Mouse (Mus musculus) urinary bladder, postnatal 14 days (tissue): Measurements from ENCODE around the gene Nfib.
"Not testable (repeated sequence)": the region's sequence is repeated elsewhere in the genome, so short reads cannot be mapped to it uniquely, and the experiment has no call there.

Experiments
- DNase-seq: peaks from one replicate; pipeline ENCODE4 v3.0.0; 2021; ENCODE audit warnings: low spot score

The Nfib gene

DNA sequence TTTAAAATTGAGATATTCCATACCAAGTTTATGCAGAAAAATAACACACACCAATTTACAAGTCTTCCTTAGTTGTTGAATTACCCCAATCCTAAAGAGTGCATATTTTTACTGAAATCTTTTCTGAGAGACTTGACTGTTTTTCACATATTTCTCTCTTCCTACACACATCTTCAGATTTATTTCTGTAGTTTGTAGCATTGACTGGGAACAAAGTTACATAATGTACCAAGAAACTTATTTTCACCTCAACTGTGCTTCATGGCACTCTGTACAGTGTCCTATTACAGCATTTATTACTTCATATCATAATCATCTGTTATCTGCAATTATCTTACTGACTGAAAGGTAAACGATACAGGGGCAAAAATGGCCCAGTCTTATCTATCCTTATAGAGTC lies 406.9 kb downstream of the Nfib start:
- no peak for DNase-seq

DNA sequence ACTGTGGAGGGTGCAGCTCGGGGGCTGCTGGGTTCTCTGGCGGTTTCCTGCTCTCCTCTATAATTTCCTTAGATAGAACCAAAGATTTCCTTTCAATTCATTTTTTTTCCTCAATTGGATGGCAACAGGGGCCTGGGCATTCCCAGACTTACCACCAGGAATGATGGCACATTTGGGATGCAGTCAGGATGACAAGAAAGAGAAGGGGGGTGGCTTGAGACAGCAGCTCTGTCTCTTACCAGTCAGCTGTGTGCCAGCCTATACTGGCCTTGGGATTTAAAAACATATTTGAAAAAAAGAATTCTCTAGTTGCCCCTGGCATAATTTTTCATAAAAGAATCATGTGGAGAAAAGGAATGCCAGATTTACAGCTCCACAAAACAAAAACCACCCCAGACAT lies 408.0 kb downstream of the Nfib start:
- no peak for DNase-seq

DNA sequence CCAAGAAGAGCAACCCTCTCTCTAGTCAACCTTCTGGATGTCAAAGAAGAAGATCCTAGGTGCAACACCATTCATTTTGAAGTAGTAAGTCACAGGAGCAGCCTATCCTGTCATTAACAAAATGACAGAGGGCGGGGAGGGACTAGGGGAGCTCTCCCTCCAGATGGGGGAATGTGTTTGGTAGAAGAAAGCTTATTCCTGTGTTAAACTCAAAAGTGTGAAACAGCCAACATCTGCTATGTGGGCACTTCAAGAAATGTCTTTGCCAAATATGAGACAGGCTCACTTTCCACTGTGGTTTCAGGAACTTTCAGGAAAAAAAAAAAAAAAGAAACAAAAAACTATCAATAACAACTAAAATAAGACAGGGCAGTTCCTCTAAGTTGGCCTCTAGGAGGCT lies 411.5 kb downstream of the Nfib start:
- no peak for DNase-seq

DNA sequence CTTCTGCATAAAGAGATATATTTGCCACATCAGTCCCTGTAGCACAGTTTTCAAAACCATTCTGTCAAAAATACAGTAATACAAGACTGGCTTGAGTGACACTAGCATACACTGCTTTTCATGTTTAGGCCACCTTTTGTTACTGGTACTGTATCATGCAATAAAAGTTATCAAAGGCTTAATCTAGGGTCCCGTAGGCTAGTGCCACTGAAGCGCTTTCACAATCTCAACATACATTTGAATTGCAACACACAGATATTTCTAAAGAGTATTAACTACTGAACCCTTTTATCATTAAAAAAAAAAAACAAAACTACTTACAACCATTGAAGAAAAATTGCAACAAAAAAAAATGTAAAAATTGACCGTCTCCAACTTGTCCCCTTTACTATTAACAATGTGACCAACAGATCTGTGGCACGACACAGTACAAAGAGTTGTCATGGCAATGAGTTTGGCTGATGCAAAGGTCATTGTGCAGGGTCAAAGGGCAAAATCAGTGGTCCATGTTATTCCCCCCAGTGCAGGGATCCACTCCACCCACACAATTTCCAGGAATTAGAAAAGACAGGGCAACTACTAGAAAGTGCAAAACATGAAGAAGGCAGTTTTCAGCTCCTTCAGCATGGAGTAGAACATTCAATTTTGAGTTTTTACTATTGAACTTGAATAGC lies 414.2 kb downstream of the Nfib start:
- no peak for DNase-seq

DNA sequence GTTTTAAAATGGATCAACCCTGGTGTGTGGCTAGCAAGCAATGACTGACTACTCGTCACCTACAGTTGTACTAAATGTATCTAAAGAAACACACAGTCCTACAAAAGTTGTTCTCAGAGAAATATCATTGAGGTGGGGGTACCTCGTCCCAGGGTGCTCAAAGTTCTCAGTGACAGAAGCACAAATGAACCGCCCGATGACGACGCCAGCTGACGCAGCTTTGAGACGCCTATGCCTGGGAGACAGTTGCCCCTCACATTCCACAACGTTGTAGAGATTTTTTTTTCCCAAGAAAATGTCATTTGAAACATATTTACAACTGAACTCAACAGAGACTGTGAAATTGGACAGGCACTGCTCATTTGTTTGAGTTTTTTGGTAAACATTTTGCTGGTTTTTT lies 414.9 kb downstream of the Nfib start:
- no peak for DNase-seq

DNA sequence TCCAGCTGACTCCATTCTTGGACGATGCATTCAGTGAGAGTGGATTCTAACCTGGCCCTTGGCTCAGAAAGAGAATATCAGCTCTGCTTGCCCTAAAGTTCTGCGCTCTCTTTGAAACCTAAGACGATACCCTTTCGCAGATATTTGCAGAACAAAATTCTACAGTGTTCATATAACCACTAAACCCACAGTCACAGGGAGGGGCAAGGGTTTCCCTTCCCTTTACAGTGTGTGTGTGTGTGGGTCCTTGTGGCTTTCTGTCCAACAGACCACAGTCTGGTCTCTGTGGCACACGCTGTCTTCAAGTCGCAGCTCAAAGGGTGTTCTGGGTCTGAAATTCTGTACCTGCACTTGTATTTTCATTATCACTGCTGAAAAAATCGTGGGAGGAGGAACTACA lies 416.0 kb downstream of the Nfib start:
- DNase-seq, result no peak

DNA sequence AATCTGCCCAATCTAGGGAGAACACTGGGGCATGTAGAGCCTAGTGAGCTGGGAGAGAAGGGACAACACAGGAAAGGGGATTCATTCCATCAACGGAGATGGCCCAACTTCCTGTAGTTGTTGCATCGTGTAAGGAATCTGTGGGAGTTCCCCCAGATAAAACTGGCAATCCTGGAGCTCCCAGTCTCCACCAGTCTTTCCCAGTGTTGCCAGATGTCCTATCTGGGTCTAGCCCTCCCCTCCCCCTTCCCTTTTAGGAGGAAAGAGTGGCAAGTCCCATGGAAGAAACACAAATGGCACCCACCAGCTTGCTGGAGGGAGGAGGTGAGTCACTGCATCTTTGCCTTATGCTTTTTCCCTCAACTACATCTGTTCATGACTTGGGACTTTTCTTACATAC lies 417.4 kb downstream of the Nfib start:
- no peak for DNase-seq

DNA sequence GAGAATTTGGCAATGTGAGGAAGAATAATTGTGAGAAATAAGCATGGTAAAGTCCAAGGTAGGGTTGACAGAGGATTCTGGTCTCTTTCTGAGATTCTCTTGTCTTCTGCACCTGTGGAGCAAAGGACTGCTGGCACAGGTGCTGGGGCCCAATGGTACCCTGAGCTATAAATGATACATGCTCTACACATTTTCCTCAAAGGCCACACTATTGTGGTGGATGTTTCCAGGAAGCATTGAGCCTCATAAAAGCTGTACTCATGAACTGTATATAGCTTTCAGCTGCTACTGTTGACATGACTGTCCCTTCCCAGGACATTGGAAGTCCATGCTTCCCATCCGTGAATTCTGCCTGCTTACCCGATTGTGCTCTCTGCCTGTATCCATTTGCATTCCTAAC lies 418.1 kb downstream of the Nfib start:
- no peak for DNase-seq

DNA sequence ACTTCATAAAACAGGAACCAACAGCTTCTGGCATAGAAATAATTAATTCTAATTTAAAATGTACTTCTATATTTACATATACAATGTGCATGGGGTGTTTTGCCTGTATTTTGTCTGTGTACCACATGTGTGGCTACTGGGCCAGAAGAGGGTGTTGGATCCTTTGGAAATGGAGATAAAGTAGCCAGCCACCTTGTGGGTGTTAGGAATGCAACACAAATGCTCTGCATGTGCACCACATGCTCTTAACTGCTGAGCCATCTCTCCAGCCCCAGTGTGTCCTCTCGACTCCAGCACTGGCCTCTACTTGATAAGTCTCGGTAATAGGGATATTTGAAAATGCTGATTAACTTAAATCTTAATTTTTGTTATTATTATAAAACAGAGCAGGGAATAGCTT lies 418.6 kb downstream of the Nfib start:
- DNase-seq, result no peak

DNA sequence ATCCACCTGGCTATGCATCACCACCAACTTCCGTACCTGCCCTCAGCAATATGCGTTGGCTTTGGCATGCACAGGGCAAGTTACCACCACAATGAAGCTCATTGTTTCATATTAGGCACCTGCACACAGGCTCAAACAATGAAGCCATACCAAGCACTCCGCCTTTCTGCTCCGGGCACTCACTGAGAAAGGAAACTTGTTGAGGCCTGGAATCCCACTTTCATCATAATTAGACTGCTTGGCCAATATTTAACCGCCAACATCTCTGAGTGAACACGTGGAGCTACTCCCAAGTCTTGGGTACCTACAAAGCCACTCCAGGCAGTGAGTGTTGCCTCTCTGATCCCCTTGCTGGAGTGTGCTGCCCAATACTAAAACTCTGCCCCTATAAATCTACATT lies 422.0 kb downstream of the Nfib start:
- DNase-seq, result no peak

DNA sequence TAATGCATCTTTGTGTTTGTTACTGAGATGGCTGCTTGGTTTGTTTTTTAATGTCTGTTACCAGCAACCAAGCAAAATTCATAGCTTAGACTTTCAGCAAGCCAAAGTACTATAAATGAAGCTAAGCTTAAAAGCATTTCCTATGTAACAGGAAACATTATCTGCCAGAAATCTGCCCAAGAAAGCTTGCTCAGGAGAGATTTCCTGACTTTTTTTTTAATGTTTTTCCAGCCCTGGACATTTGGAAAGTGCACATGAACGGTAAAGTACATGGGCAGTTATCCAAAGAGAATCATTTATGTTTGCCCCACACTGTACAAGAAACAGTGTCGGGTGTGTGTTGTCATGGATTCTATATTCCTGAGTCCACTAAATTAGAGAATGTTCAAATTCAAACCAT lies 429.6 kb downstream of the Nfib start:
- no peak for DNase-seq

DNA sequence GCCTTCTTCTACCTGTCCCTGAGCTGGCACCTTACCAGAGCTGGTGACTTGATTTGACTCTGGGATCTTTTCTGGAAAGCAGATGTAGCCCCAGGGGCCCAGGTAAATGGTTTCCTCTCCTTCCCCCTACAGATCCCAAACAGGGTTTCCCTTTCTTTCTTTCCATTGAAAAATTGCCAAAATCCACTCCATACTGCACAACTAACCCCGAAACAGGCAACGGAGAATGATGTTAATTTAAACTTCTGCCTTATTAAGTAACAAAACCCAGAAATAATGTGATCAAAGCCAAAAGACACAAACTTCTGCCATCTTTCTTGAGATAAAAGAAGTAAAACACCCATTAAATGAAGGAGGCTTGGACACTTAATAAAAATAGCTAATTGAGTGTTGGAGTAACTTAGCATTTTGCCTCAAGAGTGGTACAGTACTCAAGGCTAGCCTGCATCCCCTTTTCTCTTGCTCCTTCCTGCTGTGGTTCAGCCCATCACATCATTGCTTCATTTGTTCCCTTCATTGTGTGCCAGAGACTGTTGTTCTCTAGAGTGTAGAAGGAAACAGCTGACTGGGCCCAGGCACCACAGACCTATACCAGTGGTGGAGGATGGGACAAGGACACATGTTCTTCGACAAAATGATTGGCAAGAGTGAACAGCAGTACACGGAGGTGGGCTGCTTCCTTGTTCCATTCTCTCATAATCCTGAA lies 432.3 kb downstream of the Nfib start:
- DNase-seq, result no peak

DNA sequence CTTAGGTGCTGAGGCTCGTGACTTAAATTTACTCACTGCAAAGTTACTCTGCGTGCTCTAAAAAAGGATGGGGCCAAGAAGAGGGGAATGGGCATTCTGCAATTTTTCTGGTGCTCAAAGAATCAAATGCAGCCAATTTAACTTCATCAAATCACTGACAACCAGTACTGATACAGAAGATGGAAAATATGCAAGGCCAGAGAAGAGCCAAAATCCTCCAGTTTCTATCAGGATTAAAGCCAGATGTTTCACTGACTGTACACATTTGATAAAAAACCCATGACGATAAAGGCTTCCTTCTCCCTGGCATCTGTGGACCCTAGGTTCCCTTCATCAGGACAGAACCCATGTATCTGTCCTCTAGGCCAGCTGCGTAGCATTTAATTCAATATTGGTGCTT lies 433.5 kb downstream of the Nfib start:
- DNase-seq, result no peak

DNA sequence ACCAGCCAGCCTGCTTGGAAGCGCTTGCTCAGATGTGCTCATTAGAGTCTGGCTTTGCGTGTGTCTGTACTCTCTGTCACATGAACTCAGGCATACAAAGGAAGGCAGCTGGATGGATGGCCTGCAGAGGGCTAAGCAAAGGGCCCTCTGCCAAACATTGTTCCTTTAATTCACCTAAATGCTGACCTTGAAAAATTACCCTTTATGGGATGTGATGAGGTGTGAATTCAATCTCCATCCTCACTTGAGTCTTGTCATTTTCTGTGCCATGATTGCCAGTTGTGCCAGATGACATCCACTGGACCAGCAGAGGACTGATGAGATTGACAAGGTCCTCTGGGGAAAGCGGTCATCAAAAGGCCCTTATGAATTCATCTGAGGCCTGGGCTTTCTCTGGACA lies 434.0 kb downstream of the Nfib start:
- DNase-seq, result no peak

DNA sequence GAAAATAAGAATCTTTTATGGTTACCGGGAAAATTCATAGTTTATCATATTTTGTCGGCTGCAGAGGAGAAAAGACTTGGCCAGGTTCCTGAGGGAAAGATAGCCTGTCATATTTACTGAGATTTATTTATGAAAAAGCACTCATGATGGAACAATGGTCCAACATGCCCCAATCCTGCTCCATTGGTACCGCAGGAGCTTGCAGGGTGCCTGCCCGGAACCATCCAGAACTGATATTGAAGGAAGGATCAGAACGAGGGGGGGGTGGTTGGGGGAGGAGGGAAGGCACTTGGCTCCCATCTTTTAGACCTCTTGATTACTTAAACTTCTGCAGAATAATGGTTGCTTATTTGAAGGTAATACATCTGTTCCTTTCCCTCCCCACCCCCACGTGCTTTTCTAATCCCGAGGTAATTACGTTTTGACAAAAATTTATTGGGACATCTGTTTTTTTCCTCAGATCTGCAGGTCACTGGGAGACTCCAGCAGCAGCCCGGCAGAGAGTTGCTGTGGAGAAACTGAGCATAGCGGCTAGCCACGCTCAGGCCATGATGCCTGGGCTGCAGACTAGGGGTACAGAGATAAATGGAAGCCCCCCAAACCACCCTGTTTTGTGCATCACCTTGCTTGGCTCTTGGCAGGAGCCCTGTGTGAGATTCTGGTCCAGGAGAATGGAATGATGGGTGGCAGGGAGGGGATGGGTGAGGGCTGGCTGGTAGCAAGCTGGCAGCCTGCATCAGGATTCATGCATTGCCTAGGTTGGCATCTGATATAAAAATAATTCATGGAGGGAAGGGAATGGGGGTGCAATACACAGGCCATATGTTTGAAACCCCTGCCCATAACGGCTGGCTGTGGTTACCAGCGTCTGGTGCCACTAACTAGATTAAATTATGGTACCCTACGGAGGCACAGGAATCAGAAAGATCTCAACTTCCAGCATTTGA lies 437.4 kb downstream of the Nfib start:
- DNase-seq, result no peak

DNA sequence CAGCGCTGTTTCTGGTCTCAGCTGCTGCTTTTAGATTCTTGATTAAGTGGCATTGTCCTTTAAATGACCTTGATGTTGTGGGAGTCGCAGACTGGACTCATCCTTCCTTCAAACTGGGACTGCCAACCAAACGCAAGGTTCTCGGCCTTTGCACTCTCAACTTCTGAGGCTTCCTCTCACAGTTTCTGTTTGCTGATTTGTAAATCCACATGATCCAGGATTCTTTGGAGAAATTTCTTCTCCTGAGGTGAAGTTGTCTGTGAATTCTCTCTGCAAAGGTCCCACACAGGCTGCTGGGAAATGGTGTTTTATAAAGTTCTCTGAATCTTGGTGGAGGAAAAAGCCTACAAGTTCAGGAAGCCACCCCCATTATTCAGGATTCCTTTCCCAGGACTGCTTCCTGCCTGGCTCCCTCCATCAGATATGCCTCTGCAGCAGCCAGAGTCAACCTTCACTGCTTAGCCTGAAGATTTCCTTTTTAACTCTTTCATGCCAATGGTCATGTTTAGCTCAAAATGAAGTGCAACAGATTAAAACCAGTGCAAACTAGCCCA lies 439.4 kb downstream of the Nfib start:
- DNase-seq, result no peak

DNA sequence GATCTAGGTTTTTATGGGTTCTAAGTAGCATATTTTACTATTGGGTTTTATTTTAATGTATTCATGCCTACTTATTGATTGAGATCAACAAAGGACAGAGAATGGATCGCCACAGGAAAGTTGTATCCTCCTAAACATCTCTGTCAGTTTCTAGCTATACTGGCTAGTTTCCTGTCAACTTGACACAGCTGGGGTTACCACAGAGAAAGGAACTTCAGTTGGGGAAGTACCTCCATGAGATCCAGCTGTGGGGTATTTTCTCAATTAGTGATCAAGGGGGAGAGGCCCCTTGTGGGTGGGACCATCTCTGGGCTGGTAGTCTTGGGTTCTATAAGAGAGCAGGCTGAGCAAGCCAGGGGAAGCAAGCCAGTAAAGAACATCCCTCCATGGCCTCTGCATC lies 447.0 kb downstream of the Nfib start:
- DNase-seq, result not testable (repeated sequence)

DNA sequence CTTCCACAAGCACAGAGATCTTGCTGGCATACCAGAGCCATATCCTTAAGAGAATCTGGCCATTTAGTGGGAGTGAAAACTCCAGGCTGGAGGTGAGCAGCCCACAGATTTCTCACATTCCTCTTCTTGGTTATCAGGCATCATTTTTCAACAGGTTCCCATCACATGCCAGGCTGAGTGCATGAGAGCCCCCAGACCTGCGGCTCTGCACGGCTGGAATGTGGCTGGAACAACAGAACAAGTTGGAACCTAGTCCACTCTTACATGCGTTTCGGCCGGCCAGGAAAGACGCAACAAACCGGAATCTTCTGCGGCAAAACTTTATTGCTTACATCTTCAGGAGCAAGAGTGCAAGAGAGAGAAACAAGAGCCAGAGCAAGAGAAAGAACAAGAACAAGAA lies 453.5 kb downstream of the Nfib start:
- DNase-seq, result no peak

DNA sequence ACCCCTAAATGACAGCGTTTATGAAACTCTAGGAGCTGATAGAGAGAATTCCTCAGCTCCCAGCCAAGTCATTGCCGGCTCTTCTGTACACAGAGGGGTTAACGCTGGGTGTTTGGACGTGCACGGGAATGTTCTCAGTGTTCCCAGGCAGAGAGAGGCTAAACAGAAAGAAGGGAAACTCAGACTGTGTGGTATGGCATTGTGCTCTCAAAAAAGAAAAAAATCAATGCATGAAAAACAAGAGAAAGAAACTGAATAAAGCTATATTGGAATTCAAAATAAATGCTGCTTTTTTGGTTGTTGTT lies 455.2 kb downstream of the Nfib start:
- no peak for DNase-seq

DNA sequence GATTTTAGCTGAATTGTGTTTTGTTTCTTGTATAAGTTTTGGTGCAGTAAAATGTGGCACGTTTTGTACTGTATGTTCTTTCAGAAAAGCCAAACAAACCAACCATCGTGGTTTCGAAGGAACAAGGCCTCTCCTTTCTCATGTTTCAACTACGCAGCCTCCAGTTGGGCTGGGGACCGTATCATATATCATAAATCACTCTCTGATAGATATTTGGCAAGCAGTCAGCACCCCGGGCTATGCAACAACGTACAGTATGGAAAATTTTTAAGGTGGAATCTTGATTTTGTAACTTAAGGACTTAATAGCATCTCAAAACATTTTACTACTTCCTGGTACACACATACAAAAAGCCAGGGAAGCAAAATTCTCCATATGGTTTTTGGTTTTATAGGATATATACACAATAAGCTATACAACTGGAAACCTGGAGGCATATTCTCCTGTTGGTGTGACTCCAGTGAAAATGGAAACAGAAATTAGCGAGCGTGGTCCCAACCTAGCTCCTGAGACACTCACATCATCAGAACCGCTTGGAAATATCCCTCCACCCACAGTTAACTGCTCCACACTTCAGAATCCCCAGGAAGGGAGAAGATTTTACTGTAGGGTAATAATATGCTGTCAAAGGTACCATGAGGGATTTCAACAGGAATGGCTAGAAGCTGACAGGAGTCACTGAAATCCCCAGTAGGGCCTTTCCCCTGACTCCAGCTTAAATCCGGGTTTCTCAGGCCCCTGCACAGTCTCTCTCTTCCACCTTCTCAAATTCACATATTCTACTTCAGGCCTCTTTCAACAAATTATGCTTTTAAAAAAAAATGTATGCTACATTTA lies 455.8 kb downstream of the Nfib start:
- peak; percentile 26 for DNase-seq

DNA sequence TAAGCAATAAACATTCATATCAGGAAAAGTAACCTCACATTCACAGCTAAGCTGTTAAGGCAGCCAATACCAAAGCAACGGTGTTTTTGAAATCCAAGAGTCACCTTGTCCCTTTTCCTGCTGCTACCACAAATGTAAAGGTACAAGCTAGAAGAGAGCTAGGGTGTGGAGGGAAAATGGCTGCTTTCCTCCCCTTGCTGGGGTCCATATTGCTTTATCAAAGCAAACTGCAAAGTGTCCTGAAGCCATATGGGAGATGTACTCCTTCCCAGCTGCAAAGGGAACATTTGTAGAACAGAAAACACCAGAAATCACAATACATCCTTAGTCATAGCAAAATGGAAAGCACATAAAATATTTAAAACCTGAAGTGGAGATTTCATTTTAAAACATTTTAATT lies 456.6 kb downstream of the Nfib start:
- no peak for DNase-seq

DNA sequence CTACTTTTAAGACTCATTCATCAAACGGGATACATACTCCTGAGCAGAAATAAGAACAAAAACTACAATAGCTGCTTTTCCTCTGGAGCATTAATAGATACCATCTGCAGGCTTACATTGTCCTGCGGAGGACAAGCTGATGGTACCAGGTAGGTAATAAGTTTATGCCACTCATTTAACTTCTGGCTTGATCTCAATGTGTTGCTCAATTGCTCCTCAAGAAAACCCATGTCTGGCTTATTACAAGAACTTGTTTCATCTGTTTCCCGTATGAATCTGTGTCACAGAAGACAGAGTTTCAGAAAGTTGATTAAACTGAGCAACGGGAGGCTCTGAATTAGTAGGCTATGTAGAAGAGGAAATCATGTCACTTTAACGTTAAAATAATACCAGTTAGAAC lies 457.5 kb downstream of the Nfib start:
- DNase-seq, result no peak
